Mouse (Mus musculus) lung, postnatal 14 days (tissue): ENCODE measurements around the gene Pogz.
"Not testable (repeated sequence)": the region's sequence is repeated elsewhere in the genome, so short reads cannot be mapped to it uniquely, and the experiment has no call there.

ENCODE experiments used
- DNase-seq: peaks from one replicate; pipeline ENCODE4 v3.0.0; 2021

The Pogz gene

GRCm38 (mm10) chr3:94833358-94833757, 4.0 kb upstream of the Pogz start:
- no peak for DNase-seq

- no peak for DNase-seq
Observed at GRCm38 (mm10) chr3:94835396-94835795, 2.0 kb upstream of the Pogz start.

- DNase-seq: peak; percentile 79
Observed at GRCm38 (mm10) chr3:94837959-94838496, 661 bp downstream of the Pogz start.

GRCm38 (mm10) chr3:94838631-94839030, 1.3 kb downstream of the Pogz start:
- peak; percentile 35 for DNase-seq

- DNase-seq: no peak
Observed at GRCm38 (mm10) chr3:94839101-94839500, 1.7 kb downstream of the Pogz start.

- no peak for DNase-seq
Observed at GRCm38 (mm10) chr3:94847382-94847781, 10.0 kb downstream of the Pogz start.

GRCm38 (mm10) chr3:94849338-94849737, 12.0 kb downstream of the Pogz start:
- DNase-seq: peak; percentile 87

- DNase-seq: no peak
Observed at GRCm38 (mm10) chr3:94851731-94852130, 14.4 kb downstream of the Pogz start.

- DNase-seq: no peak
Observed at GRCm38 (mm10) chr3:94852215-94852614, 14.8 kb downstream of the Pogz start.

- no peak for DNase-seq
Observed at GRCm38 (mm10) chr3:94859471-94859870, 22.1 kb downstream of the Pogz start.

- DNase-seq: no peak
Observed at GRCm38 (mm10) chr3:94869011-94869410, 31.6 kb downstream of the Pogz start.

- no peak for DNase-seq
Observed at GRCm38 (mm10) chr3:94878618-94879017, 41.3 kb downstream of the Pogz start.

- DNase-seq: no peak
Observed at GRCm38 (mm10) chr3:94881840-94882239, 44.5 kb downstream of the Pogz start.

- no peak for DNase-seq
Observed at GRCm38 (mm10) chr3:94882579-94882978, 45.2 kb downstream of the Pogz start.

GRCm38 (mm10) chr3:94886316-94887224, 49.2 kb downstream of the Pogz start, which contains the start of gene Psmb4:
Gene Psmb4 (minus strand): TSS chr3:94886961.
- DNase-seq: peak; percentile 87

GRCm38 (mm10) chr3:94888595-94888994, 51.2 kb downstream of the Pogz start:
- peak; percentile 39 for DNase-seq

- DNase-seq: no peak
Observed at GRCm38 (mm10) chr3:94894076-94894475, 56.7 kb downstream of the Pogz start.

- peak; percentile 77 for DNase-seq
Observed at GRCm38 (mm10) chr3:94902747-94903146, 65.4 kb downstream of the Pogz start.

GRCm38 (mm10) chr3:94904759-94905158, 67.4 kb downstream of the Pogz start:
- DNase-seq: not testable (repeated sequence)

GRCm38 (mm10) chr3:94906482-94906881, 69.1 kb downstream of the Pogz start:
- DNase-seq: no peak

GRCm38 (mm10) chr3:94911050-94911693, 73.8 kb downstream of the Pogz start:
- DNase-seq: peak; percentile 56

- peak; percentile 32 for DNase-seq
Observed at GRCm38 (mm10) chr3:94913801-94914200, 76.4 kb downstream of the Pogz start.

- peak; percentile 34 for DNase-seq
Observed at GRCm38 (mm10) chr3:94915903-94916741, 78.8 kb downstream of the Pogz start.
